Mouse (Mus musculus): ENCODE measurements around the gene Ildr2.

GRCm38 (mm10) chr1:166304352-166305240 is 50.7 kb downstream of the Ildr2 start:
- TF ChIP-seq TAL1 (conservative IDR thresholded peaks at IDR 0.05; ENCODE audit: low read depth, low read length) = no peak
- no peak for TF ChIP-seq CTCF (IDR thresholded peaks at IDR 0.05; ENCODE audit: low read depth, low read length)
- TF ChIP-seq GATA1 (IDR thresholded peaks at IDR 0.05; ENCODE audit: borderline replicate concordance, low read length) = no peak
